9 mouse cellular contexts compared by ENCODE assay signal in genomic region chr12:76073066-76073826, GRCm38 (mm10).
A peak's percentile ranks its signal among the peaks of the same experiment; 100 is the strongest.
DNase-seq lines count a peak whose midpoint lies in the region; ATAC-seq and TF ChIP-seq lines count a peak whose summit lies in the region.
"Had no signal": no experiment of that assay in that cellular context is flagged by ENCODE, and none has a peak within 500 bp of the region (broad histone marks: within the 10 kb centered on the region; RNA-seq: fewer than 3 reads in every experiment).

No protein-coding gene starts in this region.

- no peak for TF ChIP-seq CTCF in left cerebral cortex, adult 2 months (IDR thresholded peaks at IDR 0.05)

- no peak for ATAC-seq in heart, embryonic 12.5 days (ENCODE audit: insufficient number of reproducible peaks, low FRiP score)
- no peak for ATAC-seq in midbrain, embryonic 12.5 days (ENCODE audit: low FRiP score, low read depth)
- no peak for ATAC-seq in midbrain, embryonic 13.5 days
- ATAC-seq in neural tube, embryonic 13.5 days (ENCODE audit: low read depth): no peak
- ATAC-seq: intestine, embryonic 15.5 days had no signal

- no peak for DNase-seq in heart, postnatal 10 days
- peak; percentile 52 for DNase-seq in forelimb bud, embryonic 11.5 days (ENCODE audit: low read depth, low spot score)
- no peak for DNase-seq in left cerebral cortex, adult 2 months (ENCODE audit: extremely low spot score in 1 of 2, low spot score in 2 of 2)
- no peak for DNase-seq in thymus, postnatal 14 days

- H3K4me2 ChIP-seq in heart, embryonic 12.5 days: peak overlapping the region; percentile 51
- H3K4me2 ChIP-seq in midbrain, embryonic 12.5 days (replicated peaks): peak overlapping the region; percentile 29
- H3K4me2 ChIP-seq in midbrain, embryonic 13.5 days (replicated peaks): no peak overlapping the region
- peak overlapping the region; percentile 24 for H3K4me2 ChIP-seq in neural tube, embryonic 13.5 days

- intact Hi-C loops in heart, postnatal 10 days (cut with DNase I): no loop called here
- intact Hi-C loops in left cerebral cortex, adult 2 months (cut with DNase I): no loop called here

- 23% methylated on average over 13 of the region's 13 CpGs for WGBS in heart, embryonic 12.5 days
- WGBS in midbrain, embryonic 12.5 days: 5% methylated on average over 13 of the region's 13 CpGs
- 8% methylated on average over 13 of the region's 13 CpGs for WGBS in midbrain, embryonic 13.5 days
- WGBS in neural tube, embryonic 13.5 days: 10% methylated on average over 13 of the region's 13 CpGs

- H3K27me3 ChIP-seq in heart, embryonic 12.5 days (replicated peaks): no peaks in the 10 kb centered on the region
- no peaks in the 10 kb centered on the region for H3K27me3 ChIP-seq in midbrain, embryonic 12.5 days
- no peaks in the 10 kb centered on the region for H3K27me3 ChIP-seq in midbrain, embryonic 13.5 days
- no peaks in the 10 kb centered on the region for H3K27me3 ChIP-seq in neural tube, embryonic 13.5 days
- H3K27me3 ChIP-seq: intestine, embryonic 15.5 days had no signal

- peaks cover 41% of the 10 kb centered on the region for H3K36me3 ChIP-seq in heart, embryonic 12.5 days
- peaks cover 35% of the 10 kb centered on the region for H3K36me3 ChIP-seq in midbrain, embryonic 12.5 days
- peaks cover 42% of the 10 kb centered on the region for H3K36me3 ChIP-seq in midbrain, embryonic 13.5 days
- peaks cover 14% of the 10 kb centered on the region for H3K36me3 ChIP-seq in neural tube, embryonic 13.5 days
- H3K36me3 ChIP-seq: intestine, embryonic 15.5 days had no signal

- peaks cover 12% of the 10 kb centered on the region for H3K4me1 ChIP-seq in heart, embryonic 12.5 days (replicated peaks)
- peaks cover 23% of the 10 kb centered on the region for H3K4me1 ChIP-seq in midbrain, embryonic 12.5 days
- peaks cover 13% of the 10 kb centered on the region for H3K4me1 ChIP-seq in midbrain, embryonic 13.5 days (replicated peaks)
- peaks cover 17% of the 10 kb centered on the region for H3K4me1 ChIP-seq in neural tube, embryonic 13.5 days (replicated peaks)

- H3K27ac ChIP-seq in heart, embryonic 12.5 days (ENCODE audit: poor library complexity, severe bottlenecking): no peak overlapping the region
- H3K27ac ChIP-seq in midbrain, embryonic 12.5 days (replicated peaks): no peak overlapping the region; the same call in 1 of the 2 replicates
- no peak overlapping the region for H3K27ac ChIP-seq in midbrain, embryonic 13.5 days
- H3K27ac ChIP-seq in neural tube, embryonic 13.5 days (replicated peaks): no peak overlapping the region
- no peak overlapping the region for H3K27ac ChIP-seq in left cerebral cortex, adult 2 months
- H3K27ac ChIP-seq: intestine, embryonic 15.5 days had no signal

- H3K4me3 ChIP-seq in heart, embryonic 12.5 days: 0 out of 2 replicates have a peak overlapping the region, but pooled peaks have one; percentile 15
- peak overlapping the region; percentile 14 for H3K4me3 ChIP-seq in midbrain, embryonic 12.5 days
- H3K4me3 ChIP-seq in midbrain, embryonic 13.5 days (replicated peaks): no peak overlapping the region
- H3K4me3 ChIP-seq in neural tube, embryonic 13.5 days: no peak overlapping the region
- no peak overlapping the region for H3K4me3 ChIP-seq in left cerebral cortex, adult 2 months
- H3K4me3 ChIP-seq: intestine, embryonic 15.5 days had no signal

- H3K9ac ChIP-seq in heart, embryonic 12.5 days: no peak overlapping the region
- no peak overlapping the region for H3K9ac ChIP-seq in midbrain, embryonic 12.5 days (replicated peaks)
- H3K9ac ChIP-seq in midbrain, embryonic 13.5 days (replicated peaks): no peak overlapping the region
- no peak overlapping the region for H3K9ac ChIP-seq in neural tube, embryonic 13.5 days
- H3K9ac ChIP-seq: intestine, embryonic 15.5 days had no signal

- H3K9me3 ChIP-seq in heart, embryonic 12.5 days (replicated peaks): no peaks in the 10 kb centered on the region
- H3K9me3 ChIP-seq in midbrain, embryonic 12.5 days: no peaks in the 10 kb centered on the region
- H3K9me3 ChIP-seq in midbrain, embryonic 13.5 days: no peaks in the 10 kb centered on the region
- H3K9me3 ChIP-seq in neural tube, embryonic 13.5 days: no peaks in the 10 kb centered on the region
- H3K9me3 ChIP-seq: intestine, embryonic 15.5 days had no signal

Comparison
In these comparisons a context has a peak if more than half of its experiments do, and no peak if none do; other contexts are left out.
1. H3K4me3 ChIP-seq: peak in heart, embryonic 12.5 days (single experiment) and midbrain, embryonic 12.5 days (single experiment); none in midbrain, embryonic 13.5 days (single experiment), neural tube, embryonic 13.5 days (single experiment) and left cerebral cortex, adult 2 months (single experiment).